In genomic region chr13:11869971-11870370, GRCm38 (mm10) we compare ENCODE assay signal across 25 mouse cellular contexts.
"Had no signal": no experiment of that assay in that cellular context is flagged by ENCODE, and none has a peak within 500 bp of the region (broad histone marks: within the 10 kb centered on the region; RNA-seq: fewer than 3 reads in every experiment).

No protein-coding gene starts in this region.

- H3K27me3 ChIP-seq: heart, embryonic 12.5 days; hindbrain, embryonic 12.5 days; limb, embryonic 12.5 days; liver, embryonic 13.5 days had no signal

- H3K9me3 ChIP-seq: heart, embryonic 10.5 days; heart, embryonic 12.5 days; hindbrain, embryonic 10.5 days; hindbrain, embryonic 12.5 days; limb, embryonic 10.5 days; limb, embryonic 12.5 days; liver, embryonic 13.5 days had no signal

- ATAC-seq: hindbrain, embryonic 16.5 days; inflammation-experienced regulatory T-cells, adult 6 months; intestine, embryonic 16.5 days had no signal

- H3K36me3 ChIP-seq: hindbrain, embryonic 10.5 days; hindbrain, embryonic 12.5 days; limb, embryonic 10.5 days; limb, embryonic 12.5 days; liver, embryonic 13.5 days had no signal

- DNase-seq: gastrocnemius, adult 2 months; gastrocnemius, postnatal 10 days; gastrocnemius, postnatal 25 days; heart, adult 18-20 months; heart, postnatal 10 days; heart, postnatal 4 days; kidney, adult 18-20 months; kidney, adult 8-10 months; kidney, postnatal 10 days; kidney, postnatal 25 days; kidney, postnatal 4 days; layer of hippocampus, adult 9-11 months; liver; liver, embryonic 13.5 days had no signal

- H3K27ac ChIP-seq: gastrocnemius, adult 2 months; heart, embryonic 10.5 days; hindbrain, embryonic 10.5 days; hindbrain, embryonic 12.5 days; hindbrain, embryonic 14.5 days; limb, embryonic 10.5 days; limb, embryonic 12.5 days; liver, embryonic 13.5 days had no signal

- H3K4me2 ChIP-seq: heart, embryonic 12.5 days; hindbrain, embryonic 12.5 days; hindbrain, embryonic 14.5 days; limb, embryonic 12.5 days; liver, embryonic 11.5 days; liver, embryonic 13.5 days had no signal

- H3K4me1 ChIP-seq: heart, embryonic 10.5 days; hindbrain, embryonic 10.5 days; hindbrain, embryonic 12.5 days; limb, embryonic 10.5 days; limb, embryonic 12.5 days; liver, embryonic 13.5 days had no signal

- H3K9ac ChIP-seq: heart, embryonic 12.5 days; hindbrain, embryonic 12.5 days; hindbrain, embryonic 14.5 days; limb, embryonic 12.5 days; liver, embryonic 13.5 days had no signal

- H3K4me3 ChIP-seq: gastrocnemius, adult 2 months; heart, embryonic 10.5 days; heart, embryonic 12.5 days; hindbrain, embryonic 10.5 days; hindbrain, embryonic 12.5 days; limb, embryonic 10.5 days; limb, embryonic 12.5 days; liver, embryonic 13.5 days had no signal
